Mouse (Mus musculus): ENCODE measurements around the gene Depdc5.
A peak's percentile ranks its signal among the peaks of the same experiment; 100 is the strongest.
"Not testable (repeated sequence)": the region's sequence is repeated elsewhere in the genome, so short reads cannot be mapped to it uniquely, and the experiment has no call there.

The Depdc5 gene

GRCm38 (mm10) chr5:33032036-33032773, 168.7 kb downstream of the Depdc5 start:
- no peak for DNase-seq (ENCODE audit: low read depth)

- peak; percentile 80 for DNase-seq (ENCODE audit: low read depth)
Observed at GRCm38 (mm10) chr5:33033121-33033520, 169.6 kb downstream of the Depdc5 start.

- DNase-seq (ENCODE audit: low read depth): not testable (repeated sequence)
Observed at GRCm38 (mm10) chr5:33033633-33034032, 170.1 kb downstream of the Depdc5 start.

GRCm38 (mm10) chr5:33034100-33034499, 170.6 kb downstream of the Depdc5 start:
- no peak for DNase-seq (ENCODE audit: low read depth)

GRCm38 (mm10) chr5:33034916-33035315, 171.4 kb downstream of the Depdc5 start:
- no peak for DNase-seq (ENCODE audit: low read depth)

- no peak for DNase-seq (ENCODE audit: low read depth)
Observed at GRCm38 (mm10) chr5:33038656-33039509, 175.4 kb downstream of the Depdc5 start.

GRCm38 (mm10) chr5:33039510-33039911, 176.0 kb downstream of the Depdc5 start:
- peak; percentile 72 for DNase-seq (ENCODE audit: low read depth)

GRCm38 (mm10) chr5:33040735-33041134, 177.2 kb downstream of the Depdc5 start:
- DNase-seq (ENCODE audit: low read depth): not testable (repeated sequence)

- no peak for DNase-seq (ENCODE audit: low read depth)
Observed at GRCm38 (mm10) chr5:33043397-33043796, 179.9 kb downstream of the Depdc5 start.

Measured in c-Kit-positive CD71-positive TER-119-negative erythroid progenitor cells, embryonic 14.5 days (primary cell).